Comparison of ENCODE assay signal across 17 mouse cellular contexts in genomic region chr9:29796281-29796680, GRCm38 (mm10).
"Had no signal": no experiment of that assay in that cellular context is flagged by ENCODE, and none has a peak within 500 bp of the region (broad histone marks: within the 10 kb centered on the region; RNA-seq: fewer than 3 reads in every experiment).

No protein-coding gene starts in this region.

- H3K4me3 ChIP-seq: kidney, embryonic 15.5 days; limb, embryonic 12.5 days; limb, embryonic 15.5 days; midbrain, embryonic 13.5 days; myocyte; neural tube, embryonic 13.5 days had no signal

- H3K27ac ChIP-seq: kidney, embryonic 15.5 days; limb, embryonic 12.5 days; limb, embryonic 15.5 days; liver, embryonic 14.5 days; macrophage; midbrain, embryonic 13.5 days; neural tube, embryonic 13.5 days had no signal

- H3K4me1 ChIP-seq: kidney, embryonic 15.5 days; limb, embryonic 12.5 days; limb, embryonic 15.5 days; neural tube, embryonic 13.5 days had no signal

- H3K9ac ChIP-seq: kidney, embryonic 15.5 days; limb, embryonic 12.5 days; limb, embryonic 15.5 days; liver, embryonic 14.5 days; liver, postnatal 0 days; lung, embryonic 14.5 days; midbrain, embryonic 13.5 days; neural tube, embryonic 13.5 days had no signal

- H3K9me3 ChIP-seq: kidney, embryonic 15.5 days; limb, embryonic 12.5 days; limb, embryonic 15.5 days; midbrain, embryonic 13.5 days; neural tube, embryonic 13.5 days had no signal

- DNase-seq: kidney, postnatal 10 days; left cerebral cortex, postnatal 4 days; liver, postnatal 0 days; lung, embryonic 14.5 days; thymus, adult 18-20 months; thymus, postnatal 36 days had no signal

- H3K36me3 ChIP-seq: kidney, embryonic 15.5 days; limb, embryonic 12.5 days; limb, embryonic 15.5 days; midbrain, embryonic 13.5 days; neural tube, embryonic 13.5 days had no signal

- H3K27me3 ChIP-seq: kidney, embryonic 15.5 days; limb, embryonic 15.5 days; midbrain, embryonic 13.5 days; neural tube, embryonic 13.5 days had no signal

- ATAC-seq: liver, postnatal 0 days; lung, postnatal 0 days; midbrain, embryonic 13.5 days; midbrain, embryonic 16.5 days had no signal

- H3K4me2 ChIP-seq: kidney, embryonic 15.5 days; limb, embryonic 12.5 days; limb, embryonic 15.5 days; liver, embryonic 11.5 days; lung, embryonic 14.5 days; midbrain, embryonic 13.5 days; neural tube, embryonic 13.5 days had no signal
